Mouse (Mus musculus) hindbrain, postnatal 0 days (tissue): Measurements from ENCODE around the gene Dusp1. TPM values are rescaled to one million over a fixed set of nuclear protein-coding genes. Genes with fewer than 3 reads are reported as not detected.
A peak's percentile ranks its signal among the peaks of the same experiment; 100 is the strongest.

Experiments
- ATAC-seq: fragments of 200-750 bp; cut with Nextera tagmentation; 2 replicates; pipeline ENCODE4 v1.8.0; 2017; ENCODE audit warnings: mild to moderate bottlenecking, moderate TSS enrichment, moderate library complexity
- DNase-seq: peaks from one replicate; pipeline ENCODE4 v3.0.0-alpha.2; 2015; ENCODE audit warnings: low spot score
- H3K27ac ChIP-seq: fragments of 300-500 bp; sonication (generic); 2 replicates; pipeline ENCODE4 v1.5.1; 2014; ENCODE audit warnings: mild to moderate bottlenecking
- H3K27me3 ChIP-seq: fragments of 300-500 bp; sonication (generic); 2 replicates; pipeline ENCODE4 v1.6.1; 2014; ENCODE audit warnings: low read length, mixed read lengths; ENCODE audit not compliant: insufficient read depth
- H3K36me3 ChIP-seq: fragments of 300-500 bp; sonication (generic); 2 replicates; pipeline ENCODE4 v1.6.1; 2014; ENCODE audit warnings: low read length, mixed read lengths; ENCODE audit not compliant: insufficient read depth
- H3K4me1 ChIP-seq: fragments of 300-500 bp; sonication (generic); 2 replicates; pipeline ENCODE4 v1.6.1; 2014; ENCODE audit warnings: antibody characterized with exemption, low read length, mixed read lengths; ENCODE audit not compliant: insufficient read depth
- H3K4me2 ChIP-seq: fragments of 300-500 bp; sonication (generic); 2 replicates; pipeline ENCODE4 v1.6.1; 2014; ENCODE audit warnings: low read depth, mild to moderate bottlenecking, low read length, moderate library complexity, mixed read lengths
- H3K4me3 ChIP-seq: fragments of 300-500 bp; sonication (generic); 2 replicates; pipeline ENCODE4 v1.5.1; 2014; ENCODE audit warnings: low read length
- H3K9ac ChIP-seq: fragments of 300-500 bp; sonication (generic); replicated peaks from 2 replicates; pipeline ENCODE4 v1.6.1; 2014; ENCODE audit warnings: mild to moderate bottlenecking, low read length, moderate library complexity, mixed read lengths
- H3K9me3 ChIP-seq: fragments of 300-500 bp; sonication (generic); 2 replicates; pipeline ENCODE4 v1.6.1; 2016; ENCODE audit warnings: low read length, mixed read lengths
- CTCF ChIP-seq: IDR thresholded peaks from 2 replicates; pipeline ENCODE4 v1.5.1; 2016; ENCODE audit warnings: antibody characterized with exemption, control low read depth, low read depth
- WGBS: fragments of 180-500 bp; shearing (Covaris S2); extraction: QIAGEN DNeasy Blood & Tissue Kit; methylation state at CpG from one replicate; pipeline ENCODE4 v1.1.7; 2014; 5-methylcytosine and 5-hydroxymethylcytosine counted together
- polyA plus RNA-seq: library from polyadenylated mRNA; unstranded; fragments of >200 nt; fragmentation: Nextera tagmentation; extraction: Ambion mirVana; gene quantifications from 2 replicates; pipeline ENCODE4 v1.2.1, GENCODE M21; 2015
- total RNA-seq: library from RNA; depleted of rRNA; stranded (reverse); fragments of >200 nt; gene quantifications from 2 replicates; pipeline ENCODE4 v1.2.3, GENCODE M21; 2014

Gene Dusp1
- total and polyA plus RNA-seq, 2 experiments from 2014 or later: 27.0 to 51.4 TPM

DNA sequence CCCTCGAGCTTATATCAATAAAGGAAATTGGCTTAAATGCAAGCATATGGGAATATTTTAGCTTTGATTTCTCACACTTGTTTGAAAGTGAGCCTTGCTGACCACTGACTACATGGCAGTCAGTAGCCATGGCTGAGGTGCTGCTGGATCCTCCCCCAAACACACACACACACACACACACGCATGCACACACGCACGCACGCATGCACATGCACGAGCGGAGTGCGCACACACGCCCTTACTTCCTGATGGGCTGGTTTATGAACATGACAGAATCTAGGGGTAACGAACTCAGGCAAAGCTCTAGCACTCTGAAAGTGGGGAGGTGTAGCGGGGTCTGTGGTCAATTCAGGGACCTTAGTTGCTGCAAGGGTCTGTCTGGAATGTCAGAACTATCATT, 16.8 kb upstream of the Dusp1 start:
- Histone ChIP-seq H3K4me3 (no peak overlapping the region), H3K4me2 (no peak overlapping the region), H3K27me3 (no peaks in the 10 kb centered on the region), H3K36me3 (no peaks in the 10 kb centered on the region), H3K9me3 (no peaks in the 10 kb centered on the region), H3K4me1 (no peaks in the 10 kb centered on the region; the same call in 1 of the 2 replicates), H3K9ac (no peak overlapping the region), H3K27ac (no peak overlapping the region)
- WGBS: 94% methylated on average over 11 of the region's 11 CpGs
- no peak for TF ChIP-seq CTCF
- ATAC-seq: no peak
- DNase-seq: no peak

- Histone ChIP-seq H3K4me3 (no peak overlapping the region), H3K9me3 (no peaks in the 10 kb centered on the region), H3K4me1 (no peaks in the 10 kb centered on the region; the same call in 1 of the 2 replicates), H3K9ac (no peak overlapping the region), H3K27me3 (no peaks in the 10 kb centered on the region), H3K4me2 (no peak overlapping the region), H3K27ac (no peak overlapping the region), H3K36me3 (no peaks in the 10 kb centered on the region)
- 89% methylated on average over 7 of the region's 7 CpGs for WGBS
- no peak for TF ChIP-seq CTCF
- no peak for DNase-seq
- ATAC-seq: no peak
Measured at GRCm38 (mm10) chr17:26578162-26578561, 16.2 kb upstream of the Dusp1 start.

DNA sequence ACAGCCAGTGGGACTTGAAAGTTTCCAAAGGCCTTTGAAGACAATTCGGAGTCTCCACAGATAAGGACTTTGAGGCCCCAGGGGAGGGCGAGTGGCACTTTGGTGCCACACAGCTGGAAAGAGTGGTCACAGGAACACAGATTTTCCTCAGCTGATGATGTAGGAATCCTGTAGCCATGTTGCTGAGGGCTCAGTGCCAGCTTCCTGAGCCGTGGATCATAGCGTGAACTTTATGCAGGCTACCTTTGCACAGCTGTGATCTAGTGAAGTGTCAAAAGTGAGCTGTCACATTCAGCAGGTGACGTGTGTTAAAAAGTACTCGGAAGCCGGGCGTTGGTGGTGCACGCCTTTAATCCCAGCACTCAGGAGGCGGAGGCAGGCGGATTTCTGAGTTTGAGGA, 15.4 kb upstream of the Dusp1 start:
- Histone ChIP-seq H3K9ac (no peak overlapping the region), H3K4me2 (no peak overlapping the region), H3K4me3 (no peak overlapping the region), H3K27me3 (no peaks in the 10 kb centered on the region), H3K27ac (no peak overlapping the region), H3K4me1 (no peaks in the 10 kb centered on the region; the same call in 1 of the 2 replicates), H3K36me3 (no peaks in the 10 kb centered on the region), H3K9me3 (no peaks in the 10 kb centered on the region)
- 84% methylated on average over 11 of the region's 11 CpGs for WGBS
- DNase-seq (no peak), ATAC-seq (no peak)
- TF ChIP-seq CTCF: no peak

- WGBS: 75% methylated on average over 7 of the region's 7 CpGs
- H3K9me3 ChIP-seq: no peaks in the 10 kb centered on the region
- no peaks in the 10 kb centered on the region; the same call in 1 of the 2 replicates for H3K4me1 ChIP-seq
- no peak for TF ChIP-seq CTCF
- ATAC-seq (no peak), DNase-seq (no peak)
- H3K27ac ChIP-seq: no peak overlapping the region
- H3K4me2 ChIP-seq: no peak overlapping the region
- no peak overlapping the region for H3K4me3 ChIP-seq
- H3K9ac ChIP-seq: no peak overlapping the region
- no peaks in the 10 kb centered on the region for H3K36me3 ChIP-seq
- no peaks in the 10 kb centered on the region for H3K27me3 ChIP-seq
Measured at GRCm38 (mm10) chr17:26576833-26577232, 14.9 kb upstream of the Dusp1 start.

GRCm38 (mm10) chr17:26575786-26576690, 14.1 kb upstream of the Dusp1 start:
- Histone ChIP-seq H3K9me3 (no peaks in the 10 kb centered on the region), H3K4me2 (no peak overlapping the region), H3K9ac (no peak overlapping the region), H3K27me3 (no peaks in the 10 kb centered on the region), H3K4me1 (no peaks in the 10 kb centered on the region; the same call in 1 of the 2 replicates), H3K4me3 (no peak overlapping the region), H3K36me3 (no peaks in the 10 kb centered on the region), H3K27ac (no peak overlapping the region; the same call in 1 of the 2 replicates)
- 74% methylated on average over 12 of the region's 12 CpGs for WGBS
- ATAC-seq (0 out of 2 replicates have a peak, but pooled peaks have one; percentile 13), DNase-seq (no peak)
- TF ChIP-seq CTCF: no peak

GRCm38 (mm10) chr17:26574701-26575100, 12.8 kb upstream of the Dusp1 start:
- DNase-seq (no peak), ATAC-seq (no peak)
- H3K9ac ChIP-seq: no peak overlapping the region
- H3K4me3 ChIP-seq: no peak overlapping the region
- H3K36me3 ChIP-seq: 0 out of 2 replicates have a peak, but pooled peaks cover 7% of the 10 kb centered on the region
- TF ChIP-seq CTCF: no peak
- no peak overlapping the region for H3K4me2 ChIP-seq
- no peaks in the 10 kb centered on the region for H3K9me3 ChIP-seq
- WGBS: 82% methylated on average over 5 of the region's 5 CpGs
- no peaks in the 10 kb centered on the region for H3K27me3 ChIP-seq
- no peak overlapping the region for H3K27ac ChIP-seq
- no peaks in the 10 kb centered on the region; the same call in 1 of the 2 replicates for H3K4me1 ChIP-seq

- H3K4me3 ChIP-seq: no peak overlapping the region
- H3K27me3 ChIP-seq: no peaks in the 10 kb centered on the region
- DNase-seq: no peak
- no peak overlapping the region for H3K4me2 ChIP-seq
- H3K9ac ChIP-seq: no peak overlapping the region
- no peak for ATAC-seq
- no peaks in the 10 kb centered on the region; the same call in 1 of the 2 replicates for H3K4me1 ChIP-seq
- no peaks in the 10 kb centered on the region for H3K9me3 ChIP-seq
- H3K36me3 ChIP-seq: peaks cover 13% of the 10 kb centered on the region; the same call in 1 of the 2 replicates
- no peak for TF ChIP-seq CTCF
- no peak overlapping the region for H3K27ac ChIP-seq
- 82% methylated on average over 11 of the region's 11 CpGs for WGBS
Measured at GRCm38 (mm10) chr17:26574118-26574517, 12.2 kb upstream of the Dusp1 start.
